In the genomic region with DNA sequence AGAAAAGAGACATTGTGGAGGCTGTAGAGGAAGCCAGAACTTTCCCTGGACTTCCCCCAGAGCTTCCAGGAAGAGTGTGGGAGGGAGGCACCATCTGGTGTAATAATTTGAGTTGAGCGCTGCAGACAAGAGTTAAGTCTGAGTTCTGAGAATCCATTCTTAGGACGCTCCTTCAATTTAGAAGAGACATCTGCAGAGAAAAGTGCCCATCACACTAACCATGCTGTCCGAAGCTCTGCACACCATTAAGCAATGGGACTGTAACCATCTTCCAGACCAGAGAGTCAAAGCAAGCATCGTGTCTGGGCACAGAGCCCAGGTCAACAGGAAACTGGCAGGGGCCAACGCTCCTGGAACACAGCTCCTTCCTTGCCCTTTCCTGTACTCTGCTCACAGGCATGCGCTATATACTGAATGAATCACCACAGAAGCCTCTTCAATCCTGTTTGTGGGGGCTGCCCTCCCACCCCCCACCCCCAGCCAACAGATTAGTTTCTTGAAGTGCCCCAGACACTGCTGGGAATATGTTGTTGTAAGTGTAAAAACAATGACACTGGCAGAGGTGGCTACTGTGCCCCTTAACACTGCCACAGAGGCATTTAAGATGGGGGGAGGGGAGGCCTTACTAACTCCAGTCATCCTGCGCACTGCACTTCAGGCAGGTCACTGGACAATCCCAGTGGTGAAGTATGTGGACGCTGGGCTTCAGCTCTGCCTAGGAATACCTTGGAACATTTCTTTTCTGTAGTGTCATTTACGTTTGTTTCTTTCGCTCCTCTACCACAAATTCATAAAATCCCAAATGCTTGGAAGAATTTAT, we compare ENCODE assay signal across 9 mouse cellular contexts.
DNase-seq lines count a peak whose midpoint lies in the region; ATAC-seq lines count a peak whose summit lies in the region.
"Had no signal": no experiment of that assay in that cellular context is flagged by ENCODE, and none has a peak within 500 bp of the region (broad histone marks: within the 10 kb centered on the region; RNA-seq: fewer than 3 reads in every experiment).

No protein-coding gene starts in this region.

- no peak overlapping the region for H3K4me2 ChIP-seq in hindbrain, embryonic 14.5 days (replicated peaks)
- H3K4me2 ChIP-seq in hindbrain, embryonic 13.5 days = no peak overlapping the region

- H3K9me3 ChIP-seq in hindbrain, embryonic 14.5 days (ENCODE audit: control insufficient read depth, low read length) = no peaks in the 10 kb centered on the region
- H3K9me3 ChIP-seq in hindbrain, embryonic 13.5 days = no peaks in the 10 kb centered on the region

- intact Hi-C loops in heart, postnatal 25 days (cut with DNase I) = loop anchor here (2.0 to 5.0 kb wide), 2 partner anchors 26 to 94 kb away; a partner anchor contains a TSS

- no peaks in the 10 kb centered on the region for H3K27me3 ChIP-seq in hindbrain, embryonic 14.5 days (ENCODE audit: control insufficient read depth, insufficient read depth, low read length)
- no peaks in the 10 kb centered on the region for H3K27me3 ChIP-seq in hindbrain, embryonic 13.5 days
- H3K27me3 ChIP-seq: CH12.LX had no signal

- WGBS in hindbrain, embryonic 14.5 days = 79% methylated on average over 10 of the region's 10 CpGs
- WGBS in hindbrain, embryonic 13.5 days = 82% methylated on average over 10 of the region's 10 CpGs

- DNase-seq in hindbrain, embryonic 14.5 days (ENCODE audit: low spot score) = no peak
- peak; percentile 71 for DNase-seq in adrenal gland, postnatal 25 days
- peak; percentile 2 for DNase-seq in forelimb bud, embryonic 11.5 days (ENCODE audit: low read depth, low spot score)
- peak; percentile 70 for DNase-seq in heart, postnatal 25 days (ENCODE audit: low spot score)
- peak; percentile 22 to 29 for DNase-seq in layer of hippocampus, postnatal 36 days
- DNase-seq in lung, postnatal 4 days = peak; percentile 83 to 91
- no peak for DNase-seq in B cell, adult 2 months

- H3K4me1 ChIP-seq in hindbrain, embryonic 14.5 days (replicated peaks; ENCODE audit: control insufficient read depth, insufficient read depth, low read length) = no peaks in the 10 kb centered on the region
- H3K4me1 ChIP-seq in hindbrain, embryonic 13.5 days (replicated peaks) = 0 out of 2 replicates have a peak, but pooled peaks cover 5% of the 10 kb centered on the region

- no peak overlapping the region for H3K4me3 ChIP-seq in hindbrain, embryonic 14.5 days (replicated peaks; ENCODE audit: low read length)
- H3K4me3 ChIP-seq in hindbrain, embryonic 13.5 days = no peak overlapping the region

- no peak overlapping the region for H3K9ac ChIP-seq in hindbrain, embryonic 14.5 days
- H3K9ac ChIP-seq in hindbrain, embryonic 13.5 days = no peak overlapping the region

- H3K36me3 ChIP-seq in hindbrain, embryonic 14.5 days (replicated peaks; ENCODE audit: control insufficient read depth, insufficient read depth) = no peaks in the 10 kb centered on the region
- peaks cover 3% of the 10 kb centered on the region; the same call in 1 of the 2 replicates for H3K36me3 ChIP-seq in hindbrain, embryonic 13.5 days

- peak overlapping the region; percentile 29; the same call in 1 of the 2 replicates for H3K27ac ChIP-seq in hindbrain, embryonic 14.5 days
- H3K27ac ChIP-seq in hindbrain, embryonic 13.5 days = no peak overlapping the region

- 0 out of 2 replicates have a peak, but pooled peaks have one; percentile 46 for ATAC-seq in hindbrain, embryonic 14.5 days (ENCODE audit: low FRiP score)
- ATAC-seq in hindbrain, embryonic 13.5 days (ENCODE audit: low FRiP score) = no peak

Comparison
In these comparisons a context has a peak if more than half of its experiments do, and no peak if none do; other contexts are left out.
1. DNase-seq: peak in adrenal gland, postnatal 25 days (single experiment), forelimb bud, embryonic 11.5 days (single experiment), heart, postnatal 25 days (single experiment), layer of hippocampus, postnatal 36 days (2 of 2) and lung, postnatal 4 days (2 of 2); none in hindbrain, embryonic 14.5 days (single experiment) and B cell, adult 2 months (0 of 2).